Mouse (Mus musculus): Measurements from ENCODE around the gene Lrrc27.

Gene Lrrc27

GRCm38 (mm10) chr7:139212754-139213745 is at the start of gene Lrrc27, which contains the start of gene Stk32c:
Gene Lrrc27, plus strand, starts transcription at chr7:139212988.
Gene Stk32c, minus strand, starts transcription at chr7:139213307.
- DNase-seq, result peak; percentile 96

DNA sequence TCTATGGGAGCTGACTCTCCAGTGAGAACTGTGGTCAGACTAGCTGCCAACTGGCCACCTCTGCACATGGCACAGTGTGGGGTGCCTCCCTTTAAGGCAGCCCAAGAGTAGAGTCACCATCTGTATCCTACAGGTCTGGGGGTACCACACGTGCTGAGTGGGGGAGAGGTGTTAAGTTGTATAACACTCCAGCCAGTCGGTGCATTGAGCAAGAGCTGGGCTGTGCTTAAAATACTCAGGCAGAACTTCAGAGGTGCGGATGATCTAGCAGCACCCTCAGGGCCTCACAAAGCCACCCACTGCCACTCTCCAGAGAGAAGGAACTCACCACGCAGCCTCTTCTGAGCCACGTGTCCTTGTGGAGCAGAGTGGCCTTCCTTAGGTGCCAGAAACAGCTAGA is 48.4 kb upstream of the Lrrc27 start:
- DNase-seq, result no peak

DNA sequence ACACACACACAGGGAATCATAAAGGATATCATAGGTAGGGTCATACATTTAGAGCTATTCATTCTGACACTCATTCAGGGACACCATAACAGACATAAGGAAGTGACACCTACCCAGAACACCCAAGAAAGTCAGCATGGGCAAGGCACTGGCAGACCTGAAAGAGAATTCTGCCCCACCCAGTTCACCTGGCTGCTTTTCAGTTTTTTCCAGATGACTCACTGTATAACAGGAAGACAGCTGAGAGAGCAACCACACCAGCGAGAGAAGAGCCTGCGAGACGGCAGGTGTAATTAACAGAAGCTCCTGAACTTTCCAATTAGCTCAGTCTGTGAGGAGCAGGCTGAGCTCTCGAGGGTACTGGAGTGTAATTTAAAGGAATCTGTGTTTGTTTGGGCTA is 43.6 kb upstream of the Lrrc27 start:
- no peak for DNase-seq

GRCm38 (mm10) chr7:139179299-139179698 is 33.5 kb upstream of the Lrrc27 start:
- no peak for DNase-seq

DNA sequence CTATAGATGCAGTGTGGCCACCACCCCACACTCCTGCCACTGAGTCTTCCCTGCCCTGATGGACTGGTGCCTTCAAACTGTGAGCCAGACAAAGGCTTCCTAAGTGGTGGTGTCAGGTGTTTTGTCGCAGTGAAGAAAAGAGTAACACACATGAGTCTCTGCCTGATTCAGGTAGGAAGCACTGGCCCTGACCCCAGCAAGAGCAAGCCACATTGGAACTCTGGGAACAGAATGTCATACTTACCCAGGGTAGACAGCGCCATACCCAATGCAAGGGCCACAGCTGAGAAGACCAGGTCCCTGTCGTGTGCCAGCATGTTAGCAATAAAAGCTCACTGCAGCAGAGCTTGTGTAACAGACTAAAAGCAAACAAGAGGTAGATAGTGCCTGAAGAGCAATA is 32.7 kb upstream of the Lrrc27 start:
- no peak for DNase-seq

DNA sequence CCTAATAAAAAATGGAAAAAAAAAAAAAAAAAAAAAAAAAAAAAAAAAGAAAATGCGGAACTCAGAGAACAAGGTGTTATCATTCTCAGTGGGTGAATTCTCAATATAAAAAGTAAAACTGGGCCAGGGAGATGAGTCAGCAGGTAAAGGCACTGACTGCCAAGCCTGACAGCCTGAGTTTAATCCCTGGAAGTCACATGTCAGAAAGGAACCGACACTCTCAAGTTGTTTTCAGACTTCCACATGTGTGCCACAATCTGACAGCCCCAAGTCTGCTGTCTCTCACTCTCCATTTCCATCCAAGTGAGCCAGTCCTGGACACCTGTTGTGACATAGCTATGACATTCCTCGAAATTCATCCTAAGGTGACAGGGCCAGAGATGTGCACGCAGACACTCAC is 28.4 kb upstream of the Lrrc27 start:
- DNase-seq, result no peak

- no peak for DNase-seq
These were observed 27.9 kb upstream of the Lrrc27 start for GRCm38 (mm10) chr7:139184846-139185245.

GRCm38 (mm10) chr7:139185971-139186370 is 26.8 kb upstream of the Lrrc27 start:
- no peak for DNase-seq

GRCm38 (mm10) chr7:139186436-139186835 is 26.4 kb upstream of the Lrrc27 start:
- DNase-seq, result peak; percentile 31

GRCm38 (mm10) chr7:139187277-139187676 is 25.5 kb upstream of the Lrrc27 start:
- no peak for DNase-seq

- DNase-seq, result peak; percentile 75
These were observed 24.8 kb upstream of the Lrrc27 start for GRCm38 (mm10) chr7:139187771-139188633.

GRCm38 (mm10) chr7:139188634-139189207 is 24.1 kb upstream of the Lrrc27 start:
- DNase-seq, result no peak

DNA sequence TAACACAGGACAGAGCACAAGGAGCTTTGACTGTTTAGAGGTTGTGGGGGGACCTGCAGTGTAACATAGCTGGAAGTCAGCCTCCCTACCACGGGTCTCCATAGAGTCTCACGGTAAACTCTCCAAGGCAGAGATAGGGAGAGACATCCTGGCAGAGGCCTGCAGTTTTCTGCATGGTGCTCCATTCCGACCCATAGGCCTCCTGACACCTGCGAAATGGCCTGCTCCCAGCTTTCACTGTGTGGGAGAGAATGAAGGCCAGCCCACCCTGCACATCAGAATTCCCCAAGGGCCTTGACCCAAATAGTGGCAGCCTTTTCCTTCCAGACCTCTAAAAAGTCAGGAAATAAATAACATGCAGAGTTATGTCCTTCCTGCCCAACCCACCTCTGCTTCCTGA is 22.2 kb upstream of the Lrrc27 start:
- no peak for DNase-seq

DNA sequence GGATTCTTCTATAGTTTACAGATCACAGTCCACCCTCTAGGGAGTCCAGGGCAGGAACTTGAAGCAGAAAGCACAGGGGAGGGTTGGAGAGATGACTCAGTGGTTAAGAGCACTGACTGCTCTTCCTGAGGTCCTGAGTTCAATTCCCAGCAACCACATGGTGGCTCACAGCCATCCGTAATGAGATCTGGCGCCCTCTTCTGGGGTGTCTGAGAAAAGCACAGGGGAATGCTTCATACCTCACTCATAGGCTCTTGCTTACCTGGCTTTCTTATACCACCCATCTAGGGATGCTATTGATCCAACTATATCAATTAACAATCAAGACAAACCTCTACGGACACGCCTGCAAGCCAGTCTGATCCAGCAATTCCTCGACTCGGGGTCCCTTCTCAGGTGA is 21.2 kb upstream of the Lrrc27 start:
- DNase-seq, result no peak

- DNase-seq, result no peak
These were observed 15.8 kb upstream of the Lrrc27 start for GRCm38 (mm10) chr7:139197022-139197421.

DNA sequence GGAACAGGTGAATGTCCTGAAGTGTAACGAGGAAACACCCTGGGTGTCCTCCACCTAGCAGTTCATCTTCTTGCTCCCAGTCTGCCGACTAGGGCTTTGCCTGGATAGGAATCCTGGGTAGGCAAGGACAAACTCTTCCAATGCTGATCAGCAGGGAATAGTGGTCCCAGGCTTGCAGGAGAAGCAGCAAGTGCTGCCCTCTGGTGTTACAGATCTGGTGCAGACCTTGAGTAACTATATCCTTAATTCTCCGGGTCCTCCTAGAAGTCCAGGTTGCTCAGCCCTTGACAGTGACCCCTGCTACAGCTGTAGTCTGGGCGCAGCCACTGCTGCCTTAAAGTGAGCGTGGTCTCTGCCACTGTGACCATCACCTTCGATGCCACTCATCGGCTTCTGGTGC is 12.7 kb upstream of the Lrrc27 start:
- peak; percentile 73 for DNase-seq

DNA sequence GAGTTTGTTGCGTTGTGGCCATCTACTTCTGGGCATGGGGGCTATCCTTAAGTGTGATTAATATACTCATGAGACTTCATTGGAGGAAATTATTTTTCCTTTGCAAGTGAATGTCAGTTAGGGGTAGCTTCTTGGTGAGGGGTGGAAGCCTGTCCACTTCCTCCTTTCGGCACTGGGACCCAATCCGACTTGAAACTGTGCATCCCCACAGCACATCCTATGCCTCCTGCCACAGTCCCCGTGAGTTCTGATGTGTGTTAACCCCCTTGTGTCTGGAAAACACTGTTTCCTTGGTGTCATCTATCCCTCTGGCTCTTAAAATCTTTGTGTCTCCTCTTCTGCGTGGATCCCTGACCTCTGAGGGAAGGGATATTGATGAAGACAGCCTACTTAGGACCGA is 11.6 kb upstream of the Lrrc27 start:
- no peak for DNase-seq

DNA sequence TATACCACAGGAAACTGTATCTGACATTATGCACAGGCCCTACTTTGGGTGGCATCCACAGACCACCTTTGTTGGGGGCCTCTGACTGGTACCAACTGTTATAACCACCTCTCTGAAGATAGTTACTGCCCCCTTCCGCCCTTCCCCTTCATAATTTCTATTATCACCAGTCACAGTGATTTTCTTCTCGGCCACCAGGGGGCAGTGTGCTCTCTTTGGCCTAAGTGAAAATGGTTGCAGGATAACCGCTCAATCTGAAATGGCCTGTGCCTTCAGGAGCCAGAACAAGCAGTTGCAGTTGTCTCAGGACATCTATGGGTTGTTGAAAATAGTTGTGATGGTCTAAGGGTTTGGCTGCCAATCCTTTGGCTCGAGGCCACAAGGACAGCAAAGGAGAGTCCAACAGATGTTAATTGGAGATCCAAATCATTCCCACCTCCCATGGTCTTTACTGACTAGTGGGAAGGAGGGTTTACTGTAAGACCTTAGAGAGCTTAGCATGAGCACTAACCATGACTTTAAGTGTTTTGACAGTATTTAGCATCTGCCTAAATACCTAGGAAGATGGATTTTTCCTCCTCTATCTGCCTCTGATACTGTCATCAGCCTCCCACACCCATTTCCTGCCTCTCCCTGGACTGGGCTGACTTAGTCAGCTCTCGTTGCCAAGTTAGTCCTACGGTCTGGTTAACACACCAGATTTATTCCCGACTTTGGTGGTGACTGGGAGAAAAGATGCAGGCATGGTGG is 4.6 kb upstream of the Lrrc27 start:
- no peak for DNase-seq

GRCm38 (mm10) chr7:139208773-139209095 is 4.1 kb upstream of the Lrrc27 start:
- no peak for DNase-seq

DNA sequence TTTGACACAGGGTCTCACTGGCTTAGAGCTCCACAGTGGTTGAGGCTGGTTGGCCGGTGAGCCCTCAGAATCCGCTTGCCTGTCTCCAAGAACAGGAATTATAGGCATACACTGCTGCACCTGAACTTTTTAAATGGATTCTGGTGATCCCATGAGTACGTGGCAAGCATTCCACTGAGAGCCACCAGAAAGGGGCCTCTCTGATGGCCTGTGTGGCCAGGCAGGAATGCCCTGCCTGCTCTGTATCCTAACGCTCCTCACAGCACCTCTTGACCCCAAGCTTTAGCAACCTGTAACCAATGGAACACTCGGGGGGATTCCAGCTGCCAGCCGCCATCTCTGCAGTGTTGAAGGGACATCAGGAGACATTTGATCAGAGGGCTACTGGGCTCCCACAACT is 1.0 kb upstream of the Lrrc27 start:
- no peak for DNase-seq

DNA sequence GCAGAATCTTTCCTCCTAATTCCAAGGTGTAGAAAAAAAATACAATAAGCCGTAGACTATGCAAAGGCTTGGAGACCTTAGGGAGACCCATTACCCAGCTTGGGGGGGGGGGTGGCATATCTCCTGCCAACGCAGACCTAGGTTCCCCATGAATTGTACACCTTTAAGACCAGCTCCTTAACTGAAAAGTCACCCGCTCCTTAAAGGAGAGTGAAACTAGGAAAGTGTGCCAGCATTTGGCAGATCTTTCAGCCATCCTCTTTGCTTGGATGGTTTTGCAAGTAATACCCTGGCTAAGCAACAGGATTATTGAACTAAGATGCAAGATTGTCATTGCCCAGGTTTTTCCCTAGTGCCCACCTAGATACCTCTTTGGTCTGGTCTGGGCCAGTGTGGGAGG is 963 bp downstream of the Lrrc27 start:
- no peak for DNase-seq

- DNase-seq, result no peak
These were observed 1.4 kb downstream of the Lrrc27 start for GRCm38 (mm10) chr7:139214160-139214559.
